In the genomic region with DNA sequence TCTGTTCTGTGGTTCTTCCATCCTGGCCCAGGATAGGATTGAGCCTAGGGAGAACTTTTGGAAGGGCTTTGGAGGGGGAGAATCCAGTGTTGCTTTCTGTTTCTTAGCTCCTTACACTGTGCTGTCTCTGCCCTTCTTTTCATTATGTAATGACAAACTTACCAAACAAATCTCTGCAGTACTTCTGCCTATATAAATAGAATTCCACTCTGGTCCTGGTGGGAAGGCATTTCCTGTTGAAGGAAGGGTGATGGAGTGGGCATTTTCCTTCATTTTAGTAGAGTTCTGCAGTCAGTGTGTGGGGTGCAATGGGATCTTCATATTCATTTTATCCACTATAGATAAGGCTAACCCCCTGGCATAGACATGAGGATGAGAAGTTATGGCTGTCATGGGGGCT, we compare ENCODE assay signal across 33 mouse cellular contexts.
"Had no signal": no experiment of that assay in that cellular context is flagged by ENCODE, and none has a peak within 500 bp of the region (broad histone marks: within the 10 kb centered on the region; RNA-seq: fewer than 3 reads in every experiment).

No protein-coding gene starts in this region.

- ATAC-seq: liver, embryonic 12.5 days; liver, postnatal 0 days; lung, postnatal 0 days; midbrain, embryonic 13.5 days; midbrain, embryonic 15.5 days; midbrain, embryonic 16.5 days had no signal

- H3K4me1 ChIP-seq: limb, embryonic 10.5 days; limb, embryonic 12.5 days; limb, embryonic 15.5 days; liver, embryonic 12.5 days; liver, embryonic 13.5 days; liver, embryonic 15.5 days; lung, embryonic 15.5 days; megakaryocyte, embryonic 14.5 days; midbrain, embryonic 15.5 days had no signal

- H3K9ac ChIP-seq: limb, embryonic 12.5 days; limb, embryonic 13.5 days; limb, embryonic 15.5 days; liver, embryonic 12.5 days; liver, embryonic 13.5 days; liver, embryonic 14.5 days; liver, embryonic 15.5 days; liver, postnatal 0 days; lung, embryonic 14.5 days; lung, embryonic 15.5 days; midbrain, embryonic 12.5 days; midbrain, embryonic 13.5 days; midbrain, embryonic 15.5 days; neural tube, embryonic 12.5 days; neural tube, embryonic 13.5 days had no signal

- H3K4me2 ChIP-seq: limb, embryonic 12.5 days; limb, embryonic 13.5 days; limb, embryonic 15.5 days; liver, embryonic 11.5 days; liver, embryonic 12.5 days; liver, embryonic 13.5 days; liver, embryonic 15.5 days; lung, embryonic 14.5 days; lung, embryonic 15.5 days; midbrain, embryonic 11.5 days; midbrain, embryonic 12.5 days; midbrain, embryonic 13.5 days; midbrain, embryonic 15.5 days; neural tube, embryonic 12.5 days; neural tube, embryonic 13.5 days had no signal

- DNase-seq: left cerebral cortex, postnatal 4 days; liver; liver, embryonic 13.5 days; liver, postnatal 0 days; lung, adult 18-20 months; lung, adult 2 months; lung, embryonic 14.5 days; lung, postnatal 10 days; lung, postnatal 14 days; lung, postnatal 36 days; lung, postnatal 4 days; midbrain, embryonic 14.5 days had no signal

- H3K4me3 ChIP-seq: limb, embryonic 10.5 days; limb, embryonic 12.5 days; limb, embryonic 13.5 days; limb, embryonic 15.5 days; liver, embryonic 12.5 days; liver, embryonic 13.5 days; liver, embryonic 15.5 days; lung, embryonic 15.5 days; megakaryocyte, embryonic 14.5 days; midbrain, embryonic 10.5 days; midbrain, embryonic 12.5 days; midbrain, embryonic 13.5 days; midbrain, embryonic 15.5 days; myocyte; neural tube, embryonic 12.5 days; neural tube, embryonic 13.5 days had no signal

- H3K9me3 ChIP-seq: limb, embryonic 10.5 days; limb, embryonic 12.5 days; limb, embryonic 13.5 days; limb, embryonic 15.5 days; liver, embryonic 12.5 days; liver, embryonic 13.5 days; liver, embryonic 15.5 days; lung, embryonic 15.5 days; midbrain, embryonic 10.5 days; midbrain, embryonic 12.5 days; midbrain, embryonic 13.5 days; midbrain, embryonic 15.5 days; neural tube, embryonic 12.5 days; neural tube, embryonic 13.5 days had no signal

- H3K36me3 ChIP-seq: limb, embryonic 10.5 days; limb, embryonic 12.5 days; limb, embryonic 13.5 days; limb, embryonic 15.5 days; liver, embryonic 12.5 days; liver, embryonic 13.5 days; liver, embryonic 15.5 days; lung, embryonic 15.5 days; midbrain, embryonic 10.5 days; midbrain, embryonic 12.5 days; midbrain, embryonic 13.5 days; midbrain, embryonic 15.5 days; neural tube, embryonic 12.5 days; neural tube, embryonic 13.5 days had no signal

- H3K27me3 ChIP-seq: limb, embryonic 13.5 days; limb, embryonic 15.5 days; liver, embryonic 12.5 days; liver, embryonic 13.5 days; liver, embryonic 15.5 days; lung, embryonic 15.5 days; megakaryocyte, embryonic 14.5 days; midbrain, embryonic 12.5 days; midbrain, embryonic 13.5 days; midbrain, embryonic 15.5 days; neural tube, embryonic 12.5 days; neural tube, embryonic 13.5 days had no signal

- H3K27ac ChIP-seq: limb, embryonic 10.5 days; limb, embryonic 12.5 days; limb, embryonic 13.5 days; limb, embryonic 15.5 days; liver, embryonic 12.5 days; liver, embryonic 13.5 days; liver, embryonic 14.5 days; liver, embryonic 15.5 days; lung, embryonic 15.5 days; macrophage; midbrain, embryonic 10.5 days; midbrain, embryonic 12.5 days; midbrain, embryonic 13.5 days; midbrain, embryonic 15.5 days; neural tube, embryonic 12.5 days; neural tube, embryonic 13.5 days had no signal
